Mouse (Mus musculus) lung, postnatal 0 days (tissue): Measurements from ENCODE around the gene Kcnv2.

Experiments
- CTCF ChIP-seq: IDR thresholded peaks from 2 replicates; pipeline ENCODE4 v1.5.1; 2016; ENCODE audit warnings: antibody characterized with exemption, mild to moderate bottlenecking
- EP300 ChIP-seq: IDR thresholded peaks from 2 replicates; pipeline ENCODE4 v1.6.1; 2016; ENCODE audit warnings: antibody characterized with exemption, mild to moderate bottlenecking, control low read depth

DNA sequence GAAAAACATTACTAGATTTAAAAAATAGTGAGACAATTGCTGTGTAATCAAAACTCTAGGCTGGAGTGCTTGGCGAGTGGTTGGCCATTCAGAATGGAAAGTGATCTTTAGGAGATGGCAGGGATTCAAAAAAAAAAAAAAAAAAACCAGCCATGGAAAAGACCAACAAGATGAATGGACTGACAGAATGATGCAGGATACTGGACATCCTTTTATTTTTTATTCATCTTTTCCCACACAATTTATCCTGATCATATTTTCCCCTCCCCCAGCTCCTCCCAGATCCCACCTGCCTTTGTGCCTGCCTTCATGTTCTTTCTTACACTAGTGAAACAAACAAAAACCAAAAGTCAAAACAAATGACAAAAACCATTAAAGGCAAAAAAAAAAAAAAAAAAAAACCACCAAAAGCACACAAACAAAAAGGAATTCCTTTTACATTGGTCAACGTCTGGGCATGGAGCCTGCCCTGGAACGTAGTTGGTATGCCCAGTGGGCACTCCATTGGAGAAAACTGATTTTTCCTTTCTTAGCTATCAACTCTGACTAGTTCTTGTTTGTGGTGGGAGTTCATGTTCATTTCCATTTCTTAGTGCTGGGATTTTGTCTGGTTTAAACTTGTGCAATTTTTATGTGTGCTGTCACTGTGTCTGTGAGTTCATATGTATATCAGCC, 47.2 kb downstream of the Kcnv2 start:
- TF ChIP-seq CTCF (no peak), EP300 (no peak)
